Mouse (Mus musculus): ENCODE data around the gene Itga1.
A peak's percentile ranks its signal among the peaks of the same experiment; 100 is the strongest.

Gene Itga1

DNA sequence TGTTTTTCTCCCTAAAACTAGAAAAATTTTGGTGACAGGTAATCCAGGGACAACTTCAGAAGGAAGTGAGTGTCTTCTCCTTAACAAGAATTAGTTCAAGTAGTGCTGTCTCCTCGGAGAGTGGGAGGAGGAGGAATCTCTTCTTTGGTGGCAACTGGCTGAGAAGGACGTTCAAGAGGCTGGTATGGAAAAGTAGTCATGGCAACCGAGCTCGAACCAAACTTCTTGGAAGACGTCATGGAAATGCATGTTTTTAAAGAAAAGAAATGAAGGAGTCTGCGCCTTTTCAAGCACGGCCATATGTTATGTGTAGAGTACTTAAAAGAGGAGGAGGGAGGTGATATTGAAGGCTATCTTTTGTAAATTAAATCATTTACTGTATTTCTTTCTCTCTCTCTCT lies 49.2 kb downstream of the Itga1 start:
- DNase-seq (ENCODE audit: low read depth, low spot score) = peak; percentile 8

DNA sequence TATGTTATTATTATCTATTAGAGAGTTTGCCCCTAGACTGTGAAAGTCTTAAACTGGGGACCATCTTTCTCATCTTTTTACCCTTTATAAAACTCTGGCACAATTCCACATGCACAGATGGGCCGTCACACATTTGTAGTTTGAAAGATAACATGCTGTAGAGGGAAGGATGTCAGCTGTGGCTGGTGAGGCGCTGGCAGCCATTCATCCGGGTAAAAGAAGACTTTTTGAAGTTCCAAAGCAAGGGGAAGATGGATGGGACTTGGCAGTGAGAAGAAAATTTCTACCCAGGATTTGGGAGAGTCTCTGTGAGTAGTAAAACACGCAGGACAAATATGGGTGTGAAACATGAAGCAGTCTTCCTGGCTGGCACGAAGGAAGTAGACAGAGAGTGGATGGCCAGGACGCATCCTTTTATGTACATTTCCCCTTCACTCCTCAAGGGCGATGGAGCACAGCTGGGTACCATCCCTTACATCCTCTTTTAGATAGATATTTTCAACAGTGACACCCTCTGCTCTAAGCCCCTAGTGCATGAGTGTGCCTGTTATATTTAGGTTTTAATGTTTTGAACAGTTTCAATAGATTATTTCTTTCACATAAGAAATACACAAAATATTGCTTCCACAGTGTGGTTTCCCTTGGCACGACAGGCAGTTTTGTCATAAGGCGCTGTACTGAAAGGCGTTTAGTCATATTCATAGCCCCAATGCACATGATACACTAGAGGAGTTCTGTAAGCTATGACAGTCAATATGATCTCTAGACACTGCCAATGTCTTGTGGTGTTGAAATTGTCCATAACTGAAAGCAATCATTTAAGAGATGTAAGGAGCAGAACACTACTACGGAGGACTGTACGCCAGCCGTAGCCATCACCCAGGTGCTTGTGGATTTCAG lies 50.9 kb downstream of the Itga1 start:
- DNase-seq (ENCODE audit: low read depth, low spot score) = no peak

DNA sequence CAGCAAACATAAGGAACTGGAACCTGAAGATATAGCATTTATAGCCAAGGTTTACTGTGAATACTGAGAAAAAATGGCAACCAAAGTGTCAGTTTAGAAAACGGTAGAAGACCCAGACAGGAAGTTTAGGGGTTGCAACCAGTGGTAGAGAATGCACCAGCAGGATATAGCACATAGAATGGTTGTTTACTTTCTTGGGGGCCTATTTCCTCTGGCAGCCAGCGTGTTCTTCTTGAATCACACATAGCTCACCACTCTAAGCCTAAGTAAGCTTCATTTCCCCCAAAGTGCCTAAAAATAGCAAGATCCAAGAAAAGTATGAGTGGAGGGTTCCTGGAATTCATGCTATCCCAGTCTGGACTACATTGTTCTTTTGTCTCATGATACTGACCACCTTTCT lies 59.1 kb downstream of the Itga1 start:
- no peak for DNase-seq (ENCODE audit: low read depth, low spot score)

DNA sequence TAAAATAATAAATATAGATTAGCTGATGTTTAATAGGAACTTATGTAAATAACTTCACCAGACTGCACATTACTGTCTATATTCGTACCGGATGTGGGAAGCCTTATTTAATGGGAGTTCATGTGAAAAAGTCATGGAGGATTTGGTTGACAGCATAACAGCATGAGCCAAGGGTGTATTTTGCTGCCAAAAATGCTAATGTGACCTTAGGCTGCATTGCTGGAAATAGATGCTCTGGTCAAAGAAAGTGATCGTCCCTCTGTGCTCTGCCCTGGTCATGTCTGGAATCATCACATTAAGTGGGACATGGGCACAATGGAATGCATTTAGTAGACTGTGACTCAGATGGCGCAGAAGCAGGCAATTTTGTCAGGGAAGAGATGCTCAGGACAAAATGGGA lies 64.5 kb downstream of the Itga1 start:
- DNase-seq (ENCODE audit: low read depth, low spot score) = no peak

DNA sequence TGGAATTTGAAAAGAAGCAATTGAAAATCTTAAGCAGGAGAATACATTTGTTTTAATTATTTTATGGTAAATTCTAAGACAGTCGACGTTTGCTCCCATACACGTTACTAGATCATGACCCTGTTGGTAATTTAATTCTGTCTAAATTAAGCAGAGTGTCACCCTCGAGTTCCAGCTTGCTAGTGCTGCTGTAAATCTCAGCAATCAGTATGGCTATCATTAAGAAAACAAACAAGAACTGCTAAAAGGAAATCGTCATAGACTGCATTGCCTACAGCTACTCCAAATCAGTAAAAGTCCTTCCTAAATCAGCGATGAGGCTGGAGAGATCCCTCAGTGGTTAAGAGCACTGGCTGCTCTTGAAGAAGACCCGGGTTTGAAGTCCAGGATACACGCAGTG lies 66.4 kb downstream of the Itga1 start:
- DNase-seq (ENCODE audit: low read depth, low spot score) = no peak

DNA sequence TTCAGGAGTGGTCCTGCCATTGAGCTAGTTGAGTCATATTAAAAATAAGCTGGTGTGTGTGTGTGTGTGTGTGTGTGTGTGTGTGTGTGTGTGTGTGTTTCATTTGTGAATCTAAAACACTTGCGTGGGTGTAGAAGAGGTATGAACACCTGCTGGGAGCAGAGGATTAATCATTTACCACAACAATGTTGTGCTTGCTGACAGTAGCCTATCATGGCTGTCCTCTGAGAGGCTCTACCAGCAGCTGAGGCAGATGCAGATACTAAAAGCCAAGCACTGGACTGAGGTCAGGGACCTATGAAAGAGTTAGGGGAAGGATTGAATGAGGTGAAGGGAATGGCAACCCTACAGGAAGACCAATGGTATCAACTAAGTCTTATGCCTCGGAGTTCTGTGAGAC lies 68.6 kb downstream of the Itga1 start:
- peak; percentile 8 for DNase-seq (ENCODE audit: low read depth, low spot score)

DNA sequence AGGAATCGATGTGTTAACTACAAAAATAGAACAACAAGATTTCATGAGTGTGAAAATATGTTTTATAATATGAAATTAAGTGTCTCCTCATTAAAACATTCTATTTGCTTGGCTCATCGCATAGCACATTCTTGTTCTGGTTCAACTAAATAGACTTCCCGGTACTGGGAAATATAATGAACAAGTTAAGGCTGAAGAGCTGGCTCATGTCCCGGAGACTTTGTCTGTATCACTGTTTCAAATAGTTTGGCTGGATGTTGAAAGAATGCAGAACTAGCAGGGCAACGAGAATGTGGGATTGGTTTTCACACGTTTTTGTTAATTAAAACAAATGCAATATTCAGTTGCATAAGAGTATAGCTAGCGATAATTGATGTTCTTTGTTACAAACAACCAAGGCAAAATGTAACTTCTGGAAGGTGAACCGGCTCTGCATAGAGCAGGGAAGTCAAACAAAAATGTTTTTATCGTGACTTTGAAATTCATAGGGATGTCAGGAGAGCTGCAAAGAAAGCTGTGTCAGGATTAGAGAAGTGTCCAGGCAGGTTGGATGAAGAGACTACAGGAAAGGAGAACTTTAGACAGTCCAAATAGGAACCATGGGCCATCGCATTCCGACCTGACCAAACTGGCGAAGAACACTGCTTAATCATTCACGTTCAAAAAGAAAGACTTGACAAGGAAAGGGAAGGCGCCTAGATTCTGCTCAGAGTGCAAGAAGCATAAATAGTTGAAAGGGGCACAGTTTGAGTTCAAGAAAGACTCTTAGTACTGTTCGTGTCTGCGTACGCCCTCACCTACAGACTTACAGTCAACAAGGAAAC lies 70.4 kb downstream of the Itga1 start:
- no peak for DNase-seq (ENCODE audit: low read depth, low spot score)

DNA sequence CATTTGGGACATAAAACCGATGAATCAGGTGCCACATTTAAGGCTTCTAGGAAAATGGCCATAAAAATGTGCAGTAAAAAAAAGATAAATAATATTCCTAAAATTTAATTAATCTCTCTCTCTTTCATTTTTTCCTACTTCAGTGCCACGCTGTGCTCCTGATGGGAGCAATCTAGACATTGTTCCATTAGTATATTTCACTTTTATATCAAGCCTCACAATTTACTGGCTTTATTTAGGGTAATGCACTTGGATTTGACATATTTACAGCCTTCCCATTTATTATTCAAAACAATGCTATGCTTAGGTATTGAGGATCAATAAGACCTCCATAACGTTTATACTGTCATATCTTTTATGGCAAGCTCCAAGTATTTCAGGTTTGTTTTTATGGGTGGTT lies 76.4 kb downstream of the Itga1 start:
- no peak for DNase-seq (ENCODE audit: low read depth, low spot score)

DNA sequence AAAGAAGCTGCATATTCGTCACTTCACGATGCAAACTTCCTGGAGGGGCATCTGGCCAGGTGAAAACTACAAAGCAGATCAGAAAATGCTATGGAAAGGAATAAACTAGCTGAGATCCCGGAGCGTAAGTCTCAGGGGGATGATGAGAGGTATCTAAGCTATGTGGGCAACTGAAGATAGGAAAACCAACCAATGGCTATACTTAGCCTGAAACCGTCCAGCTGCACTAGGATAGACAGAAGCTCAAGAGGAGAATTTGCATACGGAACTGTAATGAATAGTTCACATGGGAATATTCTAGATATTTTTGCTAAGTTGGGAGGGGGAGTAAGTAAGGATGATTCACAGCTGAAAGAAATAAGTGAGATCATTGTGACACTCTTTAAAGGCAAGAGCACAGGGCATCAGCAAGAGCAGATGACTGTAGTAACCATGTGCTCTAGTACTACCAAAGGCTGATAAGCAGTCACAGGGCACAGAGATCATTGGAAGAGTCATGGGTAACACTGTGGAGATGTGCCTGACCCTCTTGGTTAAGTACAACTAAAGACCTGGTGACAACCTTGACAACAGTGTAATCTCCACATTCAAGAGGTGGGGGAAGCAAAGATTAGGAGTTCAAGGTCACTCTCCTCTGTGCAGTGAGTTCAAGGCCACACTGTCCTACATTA lies 79.5 kb downstream of the Itga1 start:
- DNase-seq (ENCODE audit: low read depth, low spot score) = peak; percentile 8

DNA sequence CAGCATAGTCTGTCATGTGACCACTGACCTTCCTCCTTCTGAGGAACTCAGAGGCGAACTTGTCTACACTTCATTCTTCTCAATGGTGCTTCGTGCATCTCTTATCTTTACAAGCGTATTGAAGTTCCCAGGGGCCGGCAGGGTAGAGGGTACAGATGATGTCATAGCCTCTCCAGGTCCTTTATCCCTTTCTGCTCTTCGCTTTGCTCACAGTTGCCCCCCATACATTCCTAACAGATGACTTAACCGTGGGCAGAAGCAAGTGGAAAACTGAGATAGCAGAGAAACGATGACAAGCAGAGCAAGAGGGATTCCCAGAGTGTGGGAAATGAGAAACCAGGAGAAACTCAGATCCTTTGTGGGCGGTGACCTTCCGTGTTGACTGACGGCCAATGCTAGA lies 80.4 kb downstream of the Itga1 start:
- no peak for DNase-seq (ENCODE audit: low read depth, low spot score)

DNA sequence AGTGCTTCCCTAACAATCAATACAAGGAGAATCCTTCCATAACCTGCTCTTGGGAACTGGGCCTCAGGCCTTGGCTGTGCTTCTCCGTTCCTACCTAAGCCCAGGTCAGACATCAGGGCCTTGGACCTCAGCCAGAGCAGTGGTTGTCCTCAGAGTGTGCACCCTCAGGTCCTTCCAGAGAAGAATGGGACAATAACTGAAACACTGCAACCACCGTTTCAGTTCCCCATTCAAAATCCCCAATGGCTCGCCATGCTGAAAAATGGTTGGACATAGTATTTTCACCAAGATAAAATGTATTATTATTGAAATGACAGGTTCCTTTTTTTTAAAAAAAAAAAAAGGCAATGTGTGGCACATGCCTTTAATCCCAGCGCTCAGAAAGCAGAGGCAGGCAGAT lies 81.0 kb downstream of the Itga1 start:
- no peak for DNase-seq (ENCODE audit: low read depth, low spot score)

DNA sequence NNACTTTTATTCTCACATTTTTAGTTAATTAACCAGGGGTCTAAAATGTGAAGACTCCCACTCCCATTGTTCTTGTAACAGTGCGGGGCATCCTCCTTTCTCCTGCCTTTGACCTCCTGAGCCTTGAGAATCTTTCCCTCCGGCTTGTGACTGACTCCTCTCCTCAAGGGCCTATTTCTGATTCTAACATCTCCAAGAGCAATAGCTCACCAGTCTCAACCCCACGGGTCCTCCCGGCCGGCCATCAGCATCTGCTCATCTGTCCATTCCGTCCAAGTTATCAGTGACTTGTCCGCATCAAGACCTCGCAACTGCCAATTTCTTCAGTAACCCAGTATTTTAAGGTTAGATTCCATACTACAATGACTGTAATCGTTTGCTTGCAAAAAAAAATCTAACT lies 84.2 kb downstream of the Itga1 start:
- DNase-seq (ENCODE audit: low read depth, low spot score) = no peak

DNA sequence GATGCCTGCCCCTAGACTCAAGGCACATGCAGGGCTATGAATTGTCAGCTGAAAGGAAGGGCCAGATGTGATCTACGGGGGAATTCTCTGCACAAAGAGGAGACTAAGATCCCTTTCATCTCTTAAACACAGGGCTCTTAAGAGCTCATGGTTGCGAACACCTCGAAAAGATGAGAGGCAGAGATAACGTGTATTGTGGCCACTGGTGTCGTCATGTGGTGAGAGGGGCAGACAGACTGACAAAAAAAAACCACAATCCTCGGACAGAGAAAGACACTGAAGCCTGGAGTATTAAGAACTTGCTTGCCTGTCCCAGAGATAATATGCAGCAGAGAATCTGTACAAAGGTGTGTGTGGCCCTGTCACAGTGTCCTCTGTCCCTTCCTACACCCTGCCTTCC lies 90.2 kb downstream of the Itga1 start:
- DNase-seq (ENCODE audit: low read depth, low spot score) = no peak

DNA sequence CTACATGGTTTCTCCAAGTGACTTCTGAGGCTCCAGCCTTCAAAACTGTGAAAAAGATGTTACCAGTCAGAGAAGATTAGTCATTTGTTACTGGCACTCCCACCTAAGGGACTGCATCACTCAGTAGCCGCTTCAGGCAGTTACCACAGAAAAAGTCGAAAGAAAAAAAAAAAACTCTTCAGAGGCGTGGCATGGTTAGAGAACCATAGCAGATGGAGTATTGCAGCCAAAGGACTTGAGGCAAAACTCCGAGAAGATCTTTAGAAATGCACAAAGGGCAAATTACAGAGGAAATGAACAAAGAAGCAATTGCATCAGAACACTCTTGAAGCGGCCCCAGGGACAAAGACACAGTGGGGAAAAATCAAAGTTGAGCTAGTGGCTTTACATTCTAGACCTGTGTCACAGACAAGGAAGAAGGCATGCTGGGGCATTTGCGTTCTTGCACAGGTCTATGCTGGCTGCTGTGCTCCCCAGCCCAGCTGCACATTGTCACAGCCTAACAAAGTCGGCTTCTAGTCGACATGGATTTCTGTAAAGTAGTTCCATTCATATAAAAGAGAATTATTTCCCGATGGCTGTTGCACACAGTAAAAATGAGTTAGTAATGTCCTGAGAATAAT lies 95.4 kb downstream of the Itga1 start:
- peak; percentile 17 for DNase-seq (ENCODE audit: low read depth, low spot score)

DNA sequence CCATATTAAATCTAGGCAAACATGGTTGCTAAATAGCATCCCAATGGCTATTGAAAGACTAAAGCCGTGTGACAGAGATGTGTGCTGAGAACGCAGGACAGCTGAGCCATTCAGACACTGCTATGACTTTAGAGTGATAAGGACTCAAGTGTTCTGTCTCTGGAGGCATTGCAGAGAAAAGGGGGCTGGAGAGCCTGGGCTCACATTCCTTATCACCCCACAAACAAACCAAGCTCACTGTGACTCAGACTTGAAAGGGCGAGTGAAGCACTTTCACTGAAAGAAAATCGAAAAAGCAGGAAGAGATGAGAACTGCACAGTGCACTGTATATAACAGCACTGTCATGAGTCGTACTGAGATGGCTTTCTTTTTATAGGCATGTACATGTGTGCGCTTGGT lies 96.4 kb downstream of the Itga1 start:
- no peak for DNase-seq (ENCODE audit: low read depth, low spot score)

DNA sequence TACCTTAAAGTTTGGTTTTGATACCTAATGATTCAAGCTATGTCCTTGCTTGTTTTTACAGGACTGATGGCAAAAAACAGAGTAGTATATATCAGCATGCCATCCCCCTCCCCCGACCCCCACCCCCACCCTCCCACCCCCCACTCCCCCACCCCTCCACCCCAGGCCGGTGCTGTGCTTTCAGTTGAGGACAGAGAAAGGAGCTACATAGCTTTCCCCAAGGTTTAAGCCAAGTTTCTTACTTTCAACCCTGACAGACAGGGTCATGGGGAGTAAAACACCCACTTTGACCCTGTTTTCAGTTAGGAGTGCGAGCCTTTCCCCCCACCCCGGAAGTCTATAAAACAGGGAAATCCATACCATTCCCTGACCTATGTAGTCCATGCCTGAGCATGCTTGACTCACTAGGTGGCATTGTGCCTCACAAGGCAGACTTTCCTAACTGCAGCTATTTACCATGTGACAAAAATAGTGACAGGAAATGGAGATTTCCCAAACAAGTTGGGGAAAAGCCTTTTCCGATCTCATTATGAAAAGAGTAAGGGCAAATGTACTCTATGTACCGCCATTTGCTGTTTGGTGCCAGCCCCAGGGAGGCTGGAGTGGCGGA lies 98.2 kb downstream of the Itga1 start:
- DNase-seq (ENCODE audit: low read depth, low spot score) = no peak

DNA sequence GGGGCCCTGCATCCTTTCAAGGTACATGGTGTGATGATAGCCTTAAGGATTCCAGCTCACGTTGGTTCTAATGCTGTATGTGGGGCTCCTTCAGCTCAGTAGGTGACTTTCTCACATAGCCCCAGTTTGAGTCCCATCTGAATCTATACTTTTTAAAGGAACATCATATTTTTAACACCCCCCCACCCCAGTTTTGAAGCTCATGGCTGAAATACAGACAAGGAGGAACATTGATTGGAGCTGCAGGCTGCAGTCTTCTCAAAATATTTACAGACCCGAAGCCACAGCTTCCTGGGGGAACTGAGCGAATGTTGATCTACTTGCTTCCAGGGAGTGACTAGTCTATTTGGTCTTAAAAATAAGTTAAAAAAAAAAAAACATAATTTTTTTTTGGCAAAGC lies 98.9 kb downstream of the Itga1 start:
- no peak for DNase-seq (ENCODE audit: low read depth, low spot score)

DNA sequence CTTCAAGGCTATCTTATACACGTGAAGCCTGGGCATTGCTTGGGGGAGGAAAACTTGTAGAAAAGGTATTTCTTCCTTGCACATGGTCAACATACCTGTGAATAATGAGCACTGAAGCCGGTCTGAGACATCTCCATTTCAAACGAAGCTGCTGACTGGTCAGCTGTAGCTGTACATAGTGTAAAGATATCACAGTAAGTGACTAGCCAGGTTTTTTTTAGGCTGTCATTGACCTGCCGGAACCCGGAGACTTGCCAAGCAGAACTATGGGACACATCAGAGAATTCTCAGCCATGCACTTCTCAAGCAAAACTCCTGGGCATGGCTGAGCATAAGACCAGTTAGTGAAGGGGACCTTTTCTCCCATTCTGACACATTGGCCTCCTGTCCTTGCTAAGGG lies 99.6 kb downstream of the Itga1 start:
- DNase-seq (ENCODE audit: low read depth, low spot score) = no peak

DNA sequence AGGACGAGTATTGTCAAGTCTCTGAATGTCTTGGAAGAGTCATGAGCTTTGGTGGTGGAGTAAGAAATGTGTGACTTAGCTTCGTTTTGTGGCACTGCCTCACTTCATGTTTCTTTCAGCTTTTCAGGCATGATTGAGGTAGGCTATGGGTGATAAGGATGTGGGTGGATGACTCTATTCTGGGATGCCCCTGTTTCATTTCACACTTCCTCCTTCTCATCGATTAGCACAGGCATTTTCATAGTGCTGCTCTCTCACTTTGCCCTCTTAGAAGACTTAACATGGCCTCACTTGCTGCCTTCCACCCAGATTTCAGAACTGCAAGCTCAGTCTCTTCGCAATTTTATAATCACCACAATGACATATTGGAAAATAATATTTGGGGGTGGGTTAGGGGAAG lies 102.2 kb downstream of the Itga1 start:
- no peak for DNase-seq (ENCODE audit: low read depth, low spot score)

DNA sequence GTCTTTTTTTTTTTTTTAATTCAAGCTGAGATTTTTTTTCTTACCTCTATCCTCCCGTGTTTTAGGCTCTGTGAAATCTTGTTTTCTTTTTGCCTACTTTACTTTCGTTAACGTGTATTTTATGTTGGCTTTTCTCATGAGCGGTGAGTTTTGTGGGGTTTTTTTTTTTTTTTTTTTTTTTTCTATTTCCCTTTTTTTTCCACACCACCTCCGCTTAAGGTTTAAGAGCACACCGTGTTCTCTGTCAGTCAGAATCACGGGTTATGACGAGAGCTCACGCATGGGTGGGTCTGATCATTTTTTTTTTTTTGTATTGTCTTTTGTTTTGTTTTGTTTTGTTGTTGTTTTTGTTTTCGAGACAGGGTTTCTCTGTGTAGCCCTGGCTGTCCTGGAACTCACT lies 103.7 kb downstream of the Itga1 start:
- DNase-seq (ENCODE audit: low read depth, low spot score) = no peak

DNA sequence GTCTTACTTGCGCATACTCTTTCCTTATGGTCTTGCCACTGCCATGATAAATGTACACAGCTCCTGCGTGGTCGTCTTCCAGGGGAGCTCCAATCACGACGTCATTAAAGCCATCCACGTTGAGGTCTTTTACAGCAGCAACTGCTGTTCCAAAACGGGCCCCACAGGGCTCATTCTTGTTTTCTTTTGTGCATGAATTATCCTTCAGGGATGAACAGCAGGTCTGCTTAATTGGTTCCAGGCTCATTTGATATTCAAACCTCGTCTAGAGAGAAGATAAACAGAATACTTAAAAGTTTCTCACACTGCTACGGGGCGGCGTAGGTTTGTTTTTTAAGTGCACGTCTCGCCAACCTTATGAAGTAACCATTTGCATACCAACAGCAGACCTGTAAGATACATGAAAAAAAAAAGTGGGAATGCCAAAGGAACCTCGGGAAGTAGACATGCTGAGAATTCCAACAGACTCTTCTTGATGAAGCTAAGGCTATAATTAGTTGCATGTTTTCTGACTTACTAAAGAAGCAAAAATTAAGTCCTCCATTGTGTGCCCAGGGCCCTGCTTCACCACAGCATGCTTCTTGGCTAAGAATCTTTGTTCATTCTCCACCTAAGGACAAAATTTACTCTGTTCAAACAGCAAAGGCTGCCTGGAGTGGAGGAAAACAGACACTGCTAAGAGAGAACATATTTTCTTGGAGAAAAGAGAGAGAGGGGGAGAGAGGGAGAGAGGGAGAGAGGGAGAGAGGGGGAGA lies 109.3 kb downstream of the Itga1 start:
- DNase-seq (ENCODE audit: low read depth, low spot score) = no peak
